Mouse (Mus musculus) lung, adult 10 weeks (tissue): ENCODE data around the gene Fndc4. TPM values are rescaled to one million over a fixed set of nuclear protein-coding genes. Genes with fewer than 3 reads are reported as not detected.

ENCODE experiments used
- polyA plus RNA-seq: library from polyadenylated mRNA; stranded (reverse); fragments of 350-450 nt; fragmentation: Illumina TruSeq; extraction: RNeasy Lipid Tissue Mini Kit (QIAGEN cat#74804); gene quantifications from one replicate; pipeline ENCODE4 v1.2.3, GENCODE M21; 2014; ENCODE audit warnings: low read depth, low replicate concordance; ENCODE audit not compliant: insufficient read depth

Gene Fndc4
- polyA plus RNA-seq: 6.1 TPM

GRCm38 (mm10) chr5:31295606-31296141 lies at the start of gene Fndc4:
Gene Fndc4 (minus strand): TSS chr5:31296080.

GRCm38 (mm10) chr5:31297047-31297757 lies 1.3 kb upstream of the Fndc4 start, which contains the start of gene Gckr:
Gene Gckr (plus strand): TSS chr5:31297443.

GRCm38 (mm10) chr5:31290521-31291360 lies 5.1 kb downstream of the Fndc4 start, which contains the start of gene Ift172:
Gene Ift172 (minus strand): TSS chr5:31291116.

GRCm38 (mm10) chr5:31251541-31252101 lies 44.3 kb downstream of the Fndc4 start, which contains the start of gene Krtcap3:
Gene Krtcap3 (plus strand): TSS chr5:31251691.

Other genes with a start within 250 kb of the Fndc4 start
- gene Atraid, start 247.8 kb downstream of the Fndc4 start, polyA plus RNA-seq: 135 TPM
- gene Slc5a6, start 247.2 kb downstream of the Fndc4 start, polyA plus RNA-seq: 4.2 TPM
- gene Cad, start 241.3 kb downstream of the Fndc4 start, polyA plus RNA-seq: 5.8 TPM
- not detected for gene Dnajc5g, start 189.8 kb downstream of the Fndc4 start, polyA plus RNA-seq
- gene Slc30a3, start 187.8 kb downstream of the Fndc4 start, polyA plus RNA-seq: not detected
- gene Trim54, start 179.4 kb downstream of the Fndc4 start, polyA plus RNA-seq: 3.1 TPM
- gene Ucn, start 157.3 kb downstream of the Fndc4 start, polyA plus RNA-seq: not detected
- 41.2 TPM for gene Mpv17, start 141.8 kb downstream of the Fndc4 start, polyA plus RNA-seq
- gene Gm29609, start 116.2 kb downstream of the Fndc4 start, polyA plus RNA-seq: 0.18 TPM
- gene Gtf3c2, start 115.9 kb downstream of the Fndc4 start, polyA plus RNA-seq: 14.1 TPM
- 69.2 TPM for gene Snx17, start 102.9 kb downstream of the Fndc4 start, polyA plus RNA-seq
- gene Eif2b4, start 102.7 kb downstream of the Fndc4 start, polyA plus RNA-seq: 24.8 TPM
- 12.8 TPM for gene Zfp513, start 93.8 kb downstream of the Fndc4 start, polyA plus RNA-seq
- 39.6 TPM for gene Ppm1g, start 75.4 kb downstream of the Fndc4 start, polyA plus RNA-seq
- 61.9 TPM for gene Nrbp1, start 55.2 kb downstream of the Fndc4 start, polyA plus RNA-seq
- not detected for gene Gm9970, start 54.8 kb downstream of the Fndc4 start, polyA plus RNA-seq
- gene Krtcap3, start 44.4 kb downstream of the Fndc4 start, polyA plus RNA-seq: 30.6 TPM
- 26.8 TPM for gene Ift172, start 5.0 kb downstream of the Fndc4 start, polyA plus RNA-seq
- not detected for gene Gckr, start 1.4 kb upstream of the Fndc4 start, polyA plus RNA-seq
- gene Zfp512, start 156.4 kb upstream of the Fndc4 start, polyA plus RNA-seq: 9.9 TPM
- gene 4930548H24Rik, start 189.7 kb upstream of the Fndc4 start, polyA plus RNA-seq: not detected
- 12.7 TPM for gene Gpn1, start 198.7 kb upstream of the Fndc4 start, polyA plus RNA-seq
- gene Slc4a1ap, start 230.9 kb upstream of the Fndc4 start, polyA plus RNA-seq: 17.6 TPM
- 7.1 TPM for gene Supt7l, start 231.7 kb upstream of the Fndc4 start, polyA plus RNA-seq